Mouse (Mus musculus) kidney, adult 9 months (tissue): ENCODE data around the gene Gm11099.

Experiments
- DNase-seq: peaks from one replicate; pipeline ENCODE4 v3.0.0; 2022

Gm11099 gene

DNA sequence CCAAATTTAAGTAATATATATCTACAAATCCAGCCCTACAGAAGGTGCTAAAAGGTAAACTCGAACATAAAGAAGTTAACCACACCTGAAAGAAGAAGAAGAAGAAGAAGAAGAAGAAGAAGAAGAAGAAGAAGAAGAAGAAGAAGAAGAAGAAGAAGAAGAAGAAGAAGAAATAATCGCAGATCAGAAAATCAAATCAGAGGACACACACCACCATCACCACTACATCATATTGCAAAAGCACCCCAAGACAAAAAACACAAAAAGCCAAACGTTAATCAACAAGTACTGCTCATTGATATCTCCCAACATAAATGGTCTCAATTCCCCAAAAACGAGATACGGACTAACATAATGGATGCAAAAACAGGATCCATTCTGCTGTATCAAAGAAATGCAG lies at the start of gene Gm11099:
TSS of gene Gm11099 (plus strand) at position 301 of the 400 bp plus-strand sequence.
- no peak for DNase-seq

DNA sequence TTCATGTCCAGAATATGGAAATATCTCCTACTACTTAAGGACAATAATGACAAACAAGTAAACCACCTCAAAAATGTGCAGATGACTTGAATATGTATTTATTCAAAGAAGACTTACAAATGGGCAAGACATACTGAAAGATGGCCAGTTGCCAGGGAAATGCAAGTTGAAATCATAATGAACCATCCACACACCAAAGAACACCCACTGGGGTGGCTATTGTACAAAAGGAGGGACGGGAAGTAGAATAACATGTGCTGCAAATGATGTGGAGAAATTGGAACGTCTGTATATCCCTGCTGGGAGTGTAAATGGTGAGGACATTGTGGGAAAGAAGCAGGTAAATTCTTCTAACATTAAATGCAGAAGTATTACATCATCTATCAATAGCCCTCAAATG lies 46.3 kb upstream of the Gm11099 start:
- DNase-seq: no peak

DNA sequence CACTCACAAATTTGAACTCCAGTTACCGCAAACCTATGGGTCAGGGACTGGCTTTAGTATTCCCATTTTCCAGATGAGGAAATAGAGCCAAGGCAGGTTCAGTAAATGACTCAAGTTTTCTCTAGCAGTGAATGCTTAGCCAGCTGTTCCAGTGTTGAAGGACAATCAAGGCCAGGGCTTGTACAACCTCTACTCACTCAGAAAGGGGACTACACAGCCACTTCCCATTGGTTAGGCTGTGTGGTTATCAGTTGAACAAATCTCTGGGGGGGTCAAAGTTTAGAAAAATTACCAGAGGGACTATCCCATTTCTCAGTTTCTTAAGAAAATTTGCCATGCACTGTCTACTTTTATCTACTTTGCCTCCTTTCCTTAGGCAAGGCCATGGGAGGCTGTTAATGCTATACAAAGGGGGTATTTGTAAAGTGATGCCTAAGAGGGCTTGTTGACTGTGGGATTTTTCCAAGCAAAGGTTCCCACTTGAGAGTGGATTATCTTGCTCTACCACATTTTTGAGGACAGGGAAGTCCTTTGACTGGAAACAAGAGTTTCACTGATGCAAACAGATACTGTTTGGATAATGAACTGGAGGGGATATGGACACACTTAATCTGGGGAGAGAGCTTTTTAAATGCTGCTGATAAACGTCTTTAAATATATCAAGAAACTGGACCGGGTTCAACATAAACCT lies 30.2 kb upstream of the Gm11099 start:
- DNase-seq: no peak

DNA sequence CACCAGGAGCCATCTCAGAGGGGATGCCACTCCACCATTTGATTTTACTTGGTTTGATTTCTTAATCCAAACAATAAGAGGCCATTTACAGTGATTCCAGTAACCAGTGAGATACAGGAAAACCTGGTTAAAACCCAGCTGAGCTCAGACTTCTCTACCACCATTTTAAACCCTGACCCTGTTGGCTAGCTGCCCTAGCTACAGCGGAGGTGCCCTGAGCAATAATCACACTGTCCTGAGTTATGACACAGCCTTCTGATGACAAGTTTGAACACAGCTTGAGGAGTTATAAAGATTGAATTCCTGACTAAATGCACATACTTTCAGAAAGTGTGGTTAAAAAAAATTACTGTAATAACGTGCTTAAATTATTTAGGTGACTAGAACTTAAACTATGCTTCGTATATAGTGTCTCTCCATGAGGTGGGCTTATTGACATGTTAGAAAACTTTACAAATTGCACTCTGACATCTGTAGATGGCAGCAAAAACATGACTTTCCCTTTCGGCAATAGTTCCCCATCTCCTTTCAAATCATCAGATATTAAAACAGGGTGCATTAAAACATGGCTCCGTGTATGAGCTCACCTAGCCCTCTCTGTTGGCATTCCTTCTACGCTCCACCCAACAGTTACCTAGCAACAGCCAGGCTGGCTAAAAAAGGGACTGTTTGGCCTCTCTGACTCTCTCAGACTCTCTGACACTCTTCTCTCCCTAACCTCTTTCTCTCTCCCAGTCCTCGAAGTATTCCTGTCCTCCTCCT lies 29.1 kb upstream of the Gm11099 start:
- DNase-seq: peak; percentile 78

DNA sequence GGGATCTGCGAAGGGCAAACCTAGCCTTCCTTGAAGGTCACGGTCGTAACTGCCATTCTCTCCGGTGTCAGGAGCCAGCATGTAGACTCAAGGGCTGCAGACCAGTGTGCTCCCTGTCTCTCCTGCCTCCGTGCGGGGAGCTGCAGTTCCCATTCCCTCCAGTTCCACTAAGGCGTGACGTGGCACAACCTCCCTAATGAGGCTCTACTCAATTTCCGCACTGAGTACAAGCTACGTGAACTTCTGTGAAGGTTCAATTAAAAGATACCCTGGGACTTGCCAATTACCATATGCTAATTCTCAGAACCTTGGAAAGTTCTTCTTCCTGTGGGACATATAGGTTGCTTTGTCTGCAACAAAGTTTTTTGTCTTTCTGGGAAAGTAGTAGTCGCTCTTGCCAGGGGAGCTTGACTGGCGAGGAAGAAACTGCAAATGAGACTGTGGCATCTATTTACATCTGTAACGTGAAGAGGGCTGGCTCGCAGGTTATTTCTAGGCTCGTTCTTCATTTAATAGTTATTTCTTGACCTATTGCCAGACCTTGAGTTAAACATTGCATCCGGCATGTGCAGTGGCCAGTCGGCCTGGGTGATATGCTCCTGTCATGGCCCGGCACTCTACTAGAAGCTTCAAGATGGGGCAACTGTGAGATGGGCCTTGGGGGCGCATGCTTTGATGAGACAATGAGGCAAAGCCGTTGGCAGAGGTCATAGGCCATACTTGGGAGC lies 26.8 kb upstream of the Gm11099 start:
- peak; percentile 86 for DNase-seq

DNA sequence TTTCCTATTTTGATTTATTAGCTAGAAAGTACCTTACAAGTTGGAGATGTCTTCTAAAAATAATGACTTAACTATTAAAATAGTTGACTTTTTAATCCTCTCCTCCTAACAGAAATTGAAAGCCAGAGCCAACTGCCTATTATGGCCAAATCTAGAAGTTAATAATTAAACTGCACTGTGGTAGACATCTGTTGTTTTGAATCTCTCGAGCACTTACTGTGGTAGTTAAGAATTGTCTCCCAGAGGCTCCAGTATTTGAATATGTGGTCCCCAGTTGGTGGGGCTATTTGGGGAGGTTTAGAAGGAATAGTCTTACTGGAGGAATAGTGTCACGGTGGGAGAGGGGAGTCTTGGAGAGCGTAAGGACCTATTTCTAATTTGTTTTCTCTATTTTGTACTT lies 18.2 kb upstream of the Gm11099 start:
- DNase-seq: peak; percentile 91

DNA sequence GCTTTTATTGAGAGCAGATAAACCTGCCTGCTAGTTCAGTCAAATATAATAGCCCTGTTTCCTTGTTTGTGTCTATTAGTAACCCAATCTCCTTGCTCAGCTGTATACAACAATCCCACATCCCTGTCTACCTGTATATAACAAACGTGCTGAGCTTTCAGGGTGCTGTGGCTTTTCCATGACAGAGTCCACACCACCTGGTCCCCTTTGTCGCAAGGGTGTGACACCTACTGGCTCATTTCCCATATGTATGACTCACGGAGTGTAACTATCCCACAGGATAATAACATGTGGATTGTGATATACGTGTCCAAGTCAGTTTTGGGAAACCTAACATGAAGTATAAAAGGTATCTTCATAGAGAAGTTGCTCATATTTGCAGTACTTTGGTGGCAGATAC lies 16.8 kb upstream of the Gm11099 start:
- peak; percentile 13 for DNase-seq

DNA sequence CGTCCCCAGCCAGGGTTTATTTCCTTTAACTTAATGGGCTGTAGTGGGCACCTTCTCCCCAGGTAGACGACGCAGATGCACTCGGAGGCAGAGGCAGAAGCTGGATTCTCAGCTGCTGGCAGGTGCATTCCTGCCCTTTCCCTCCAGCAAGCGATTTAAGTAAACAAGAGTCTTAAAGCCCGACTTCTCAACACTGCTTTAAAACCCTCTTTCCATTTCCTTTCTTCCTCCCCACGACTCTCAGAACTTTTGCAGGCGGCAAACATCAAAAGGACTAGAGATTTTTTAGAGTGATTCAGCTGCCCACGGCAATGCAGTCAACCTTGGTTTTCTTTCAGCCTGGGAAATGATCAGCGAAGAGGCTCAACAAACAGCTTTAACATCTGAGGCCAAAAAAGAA lies 14.7 kb upstream of the Gm11099 start:
- DNase-seq: peak; percentile 12

DNA sequence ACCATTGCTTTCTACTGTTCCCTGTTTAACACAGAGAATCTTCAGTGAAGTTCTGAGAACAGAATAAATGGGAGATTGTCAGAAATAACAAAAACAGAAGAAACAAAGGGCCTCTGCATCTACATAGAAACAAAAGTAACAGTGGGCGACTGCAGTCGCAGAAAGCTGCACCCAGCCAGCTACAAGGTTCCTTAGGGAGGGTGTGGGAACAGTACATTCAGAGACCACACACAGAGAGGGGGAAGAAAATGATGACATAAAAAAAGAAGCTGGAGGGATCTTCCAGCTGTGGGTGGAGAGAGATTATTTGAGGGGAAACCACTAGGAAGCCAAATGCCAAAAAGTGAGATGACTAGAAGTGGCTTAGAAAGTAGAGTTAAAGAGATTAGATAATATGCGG lies 20.6 kb downstream of the Gm11099 start:
- DNase-seq: no peak

DNA sequence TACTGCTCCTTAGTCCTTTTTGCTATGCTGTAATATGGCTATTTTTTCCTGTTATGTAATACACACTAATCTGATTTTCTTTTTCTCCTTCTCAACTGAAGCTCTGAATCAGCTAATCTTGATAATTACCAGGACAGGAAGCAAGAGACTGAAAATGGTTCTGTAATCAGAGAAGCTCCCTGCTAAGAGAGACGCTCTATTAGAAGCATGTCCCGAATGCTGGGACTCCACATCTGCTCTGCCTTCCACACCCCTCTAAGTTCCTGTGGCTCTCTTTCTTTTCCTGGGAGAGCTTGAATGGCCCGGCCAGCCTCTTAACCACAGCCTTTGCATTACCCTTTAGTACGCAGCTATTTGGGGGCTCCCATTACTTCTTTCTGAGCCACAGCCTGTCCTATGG lies 45.8 kb downstream of the Gm11099 start:
- no peak for DNase-seq

DNA sequence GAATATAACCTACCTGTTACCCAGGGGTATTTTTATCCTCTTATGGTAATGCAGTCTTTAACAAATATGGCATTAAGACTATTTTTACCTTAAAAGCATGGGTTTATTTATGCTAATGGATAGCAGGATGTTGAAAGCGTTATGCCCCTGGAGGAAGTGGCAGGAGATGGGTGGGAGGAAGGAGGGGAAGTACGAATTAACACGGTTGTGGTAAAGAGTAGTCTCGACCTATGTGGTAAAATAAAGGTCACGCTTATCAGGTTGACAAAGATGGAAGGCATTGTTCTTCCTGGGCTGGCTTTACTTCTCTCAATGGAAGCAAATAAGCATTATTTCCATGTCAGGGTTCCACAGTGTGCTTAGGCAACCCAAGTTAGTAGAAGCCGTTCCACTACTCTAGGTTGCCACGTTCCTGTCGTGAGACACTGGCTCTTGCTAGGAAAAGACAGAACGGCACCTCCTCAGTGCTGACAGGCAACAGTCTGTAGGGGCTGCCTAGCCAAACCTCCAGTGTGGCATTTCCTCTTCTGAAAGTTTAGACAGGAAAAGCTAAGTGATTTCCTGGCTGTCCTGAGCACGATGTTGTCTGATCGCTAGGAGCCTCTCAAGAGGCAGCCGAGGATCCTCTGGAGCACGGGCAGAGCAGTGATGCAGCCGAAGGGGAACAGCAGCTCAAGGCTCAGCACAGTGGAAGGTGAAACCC lies 47.7 kb downstream of the Gm11099 start:
- no peak for DNase-seq

DNA sequence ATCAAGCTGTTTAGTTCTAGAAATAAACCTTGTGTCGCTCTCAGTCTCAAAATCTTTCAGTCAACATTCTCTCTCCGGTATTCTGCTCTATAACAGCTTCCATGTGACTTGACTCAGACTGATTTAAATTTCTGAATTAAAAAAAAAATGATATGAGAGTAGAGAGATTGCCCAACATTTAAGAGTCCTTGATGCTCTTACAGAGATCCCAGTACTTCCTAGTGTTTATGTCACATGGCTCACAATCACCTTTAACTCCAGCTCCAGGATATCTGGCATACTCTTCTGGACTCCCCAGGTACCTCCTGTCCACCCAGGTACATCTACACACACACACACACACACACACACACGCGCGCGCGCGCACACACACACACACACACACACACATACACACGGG lies 53.1 kb downstream of the Gm11099 start:
- DNase-seq: no peak

DNA sequence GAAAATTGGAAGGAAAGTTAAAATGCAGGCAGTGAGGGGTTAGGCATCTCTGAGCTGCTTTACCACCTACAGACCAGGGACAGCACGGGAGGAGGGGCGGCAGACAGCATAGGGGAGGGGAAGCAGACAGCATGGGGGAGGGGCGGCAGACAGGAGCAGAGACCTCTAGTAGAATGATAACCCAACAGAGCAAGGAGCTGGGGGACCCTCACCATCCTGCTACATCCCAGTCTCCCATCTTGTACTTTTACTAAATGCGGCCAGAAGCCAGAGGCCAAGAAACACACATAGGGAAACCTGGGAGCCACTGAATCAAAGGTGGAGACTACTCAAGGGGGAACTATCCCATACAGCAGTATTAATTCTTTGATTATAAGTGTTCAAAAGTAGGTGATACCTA lies 59.1 kb downstream of the Gm11099 start:
- no peak for DNase-seq

DNA sequence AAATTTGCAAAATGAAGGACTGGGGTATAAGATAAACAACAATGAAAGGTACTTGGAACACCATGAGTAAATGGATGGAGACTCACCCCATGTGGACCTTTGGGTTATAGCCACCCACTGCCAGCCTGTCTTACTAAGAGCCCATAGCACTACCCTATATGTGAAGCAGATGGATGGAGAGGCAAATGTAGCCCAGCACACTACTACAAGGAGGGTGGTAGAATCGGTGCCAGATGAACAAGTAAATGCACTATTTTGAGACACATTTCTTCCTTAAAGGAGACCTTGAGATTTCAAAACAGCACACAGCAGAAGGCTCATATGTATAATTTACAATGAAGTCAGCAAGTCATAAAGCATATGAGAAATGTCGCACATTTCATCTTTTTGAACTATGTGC lies 66.3 kb downstream of the Gm11099 start:
- no peak for DNase-seq

DNA sequence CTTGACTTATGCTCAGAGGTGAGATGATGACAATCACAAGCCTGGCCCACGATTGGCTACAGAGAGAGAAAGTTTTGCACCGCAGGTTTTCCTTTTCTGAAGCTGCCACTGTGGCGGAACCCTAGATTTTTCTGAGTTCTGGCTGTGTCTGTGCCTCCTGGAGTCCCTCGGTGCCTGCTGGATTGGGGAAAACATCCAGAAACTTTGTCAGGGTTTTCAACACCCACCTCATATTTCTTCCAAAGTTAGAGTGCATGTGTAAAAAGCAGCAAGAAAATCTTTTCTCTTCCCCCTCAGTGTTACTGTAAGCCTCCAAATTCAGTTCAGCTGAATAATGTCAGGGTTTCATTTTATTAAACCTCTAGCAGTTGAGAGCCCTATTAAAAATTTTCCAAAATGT lies 82.1 kb downstream of the Gm11099 start:
- no peak for DNase-seq

DNA sequence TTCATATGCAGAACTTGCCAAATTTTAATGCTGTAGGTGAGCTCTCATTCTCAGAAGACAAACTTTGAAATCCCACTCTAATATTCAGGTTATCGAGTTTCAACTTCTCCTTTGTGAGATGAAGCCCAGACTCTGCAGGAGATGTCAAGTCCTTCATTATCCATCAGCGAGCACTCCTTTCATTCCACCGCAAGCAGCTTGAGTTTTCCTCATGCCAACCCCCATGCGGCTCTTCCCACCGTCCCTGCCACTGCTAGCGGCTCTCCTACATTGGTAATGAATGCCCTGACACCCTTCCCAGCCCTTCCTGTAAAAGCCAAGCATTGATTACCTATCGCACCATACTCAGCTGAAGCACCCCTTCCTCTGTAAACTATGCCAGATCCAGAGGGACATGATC lies 89.6 kb downstream of the Gm11099 start:
- no peak for DNase-seq

DNA sequence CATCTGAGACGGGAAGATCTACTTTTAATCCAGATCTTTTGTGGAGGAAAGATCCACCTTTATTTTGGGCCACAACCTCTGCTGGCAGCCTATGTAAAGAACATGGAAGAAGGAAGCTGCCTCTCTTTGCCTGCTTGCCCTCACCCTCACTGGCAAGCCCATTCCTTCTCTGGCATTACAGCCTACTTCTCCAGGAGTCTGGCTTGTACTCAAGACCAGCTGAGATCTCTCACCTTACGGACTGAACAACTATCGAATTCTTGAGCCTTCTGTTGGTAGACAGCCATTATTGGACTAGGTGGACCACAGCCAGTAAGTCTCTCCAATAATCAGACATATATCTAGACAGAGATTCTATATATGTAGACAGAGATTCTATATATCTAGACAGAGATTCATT lies 92.9 kb downstream of the Gm11099 start:
- no peak for DNase-seq

DNA sequence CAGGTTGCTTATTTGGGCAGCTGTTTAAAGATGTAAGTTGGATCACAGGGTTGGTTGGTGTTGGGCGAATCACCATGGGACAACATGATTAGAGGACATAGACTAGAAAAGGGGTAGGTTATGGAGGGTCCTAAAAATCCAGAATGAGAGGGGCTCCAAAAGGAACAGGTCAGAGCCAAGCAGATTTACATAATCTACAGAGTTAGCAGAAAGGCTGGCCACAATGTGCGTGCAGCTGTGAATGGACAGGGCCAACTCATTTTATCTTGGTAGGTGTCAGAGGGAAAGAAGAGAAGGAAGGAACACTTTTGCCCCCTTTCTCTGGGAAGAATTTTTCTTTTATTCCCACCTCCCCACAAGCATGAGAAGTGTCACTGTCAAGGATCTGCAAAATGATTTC lies 97.1 kb downstream of the Gm11099 start:
- DNase-seq: no peak

DNA sequence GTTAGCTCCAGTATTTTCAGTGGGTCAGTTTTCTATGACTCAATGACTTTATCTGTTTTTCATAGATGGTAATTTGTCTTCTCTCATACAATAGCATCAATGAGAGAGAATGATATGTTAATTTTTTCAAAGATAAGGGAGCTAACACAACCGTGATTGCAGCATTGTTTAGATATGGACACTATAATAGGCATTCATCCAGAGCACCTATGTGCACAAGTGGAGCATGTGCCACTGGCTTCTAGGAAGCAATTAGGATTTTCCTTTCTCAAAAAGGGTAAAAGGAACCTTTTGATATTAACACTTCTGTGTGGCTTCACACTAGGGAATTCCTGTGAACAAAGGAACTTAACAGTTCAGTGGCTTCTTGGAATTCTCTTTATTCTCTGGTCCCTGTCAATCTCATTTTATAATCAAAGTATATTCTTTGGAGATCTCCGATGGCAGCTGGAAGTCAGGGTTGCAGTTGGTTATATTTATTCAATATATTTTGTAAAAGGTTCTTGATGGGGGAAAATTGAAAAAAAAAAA lies 97.6 kb downstream of the Gm11099 start:
- DNase-seq: no peak
